Mouse (Mus musculus) thymus, adult 2 months (tissue): ENCODE measurements at regions not wholly inside any gene's neighbourhood (a gene's known extent, or its start where the extent isn't known, plus 50 kb on each side); places are given as distances from the start of the nearest gene placed in this dataset.

Source experiments
- CTCF ChIP-seq: fragments of 200-500 bp; IDR thresholded peaks from 2 replicates; pipeline ENCODE4 v1.5.1; 2012; ENCODE audit warnings: mild to moderate bottlenecking, control low read depth, low read length, moderate library complexity, borderline replicate concordance; ENCODE audit not compliant: control insufficient read depth, poor library complexity, insufficient read depth; ENCODE audit errors: extremely low read depth
- POLR2A ChIP-seq: fragments of 200-500 bp; IDR thresholded peaks from 2 replicates; pipeline ENCODE4 v1.6.1; 2012; ENCODE audit warnings: mild to moderate bottlenecking, low read length, control low read depth, moderate library complexity; ENCODE audit not compliant: control insufficient read depth, poor library complexity, insufficient read depth; ENCODE audit errors: extremely low read depth

- TF ChIP-seq CTCF (no peak), POLR2A (no peak)
Observed at GRCm38 (mm10) chr8:78113105-78113504, 100.0 kb upstream of the Ttc29 start.
